Mouse (Mus musculus) thymus, postnatal 4 days (tissue): Measurements from ENCODE around the gene Rapgef1.
A peak's percentile ranks its signal among the peaks of the same experiment; 100 is the strongest.

Source experiments
- DNase-seq: peaks from one replicate; pipeline ENCODE4 v3.0.0; 2021

Gene Rapgef1

DNA sequence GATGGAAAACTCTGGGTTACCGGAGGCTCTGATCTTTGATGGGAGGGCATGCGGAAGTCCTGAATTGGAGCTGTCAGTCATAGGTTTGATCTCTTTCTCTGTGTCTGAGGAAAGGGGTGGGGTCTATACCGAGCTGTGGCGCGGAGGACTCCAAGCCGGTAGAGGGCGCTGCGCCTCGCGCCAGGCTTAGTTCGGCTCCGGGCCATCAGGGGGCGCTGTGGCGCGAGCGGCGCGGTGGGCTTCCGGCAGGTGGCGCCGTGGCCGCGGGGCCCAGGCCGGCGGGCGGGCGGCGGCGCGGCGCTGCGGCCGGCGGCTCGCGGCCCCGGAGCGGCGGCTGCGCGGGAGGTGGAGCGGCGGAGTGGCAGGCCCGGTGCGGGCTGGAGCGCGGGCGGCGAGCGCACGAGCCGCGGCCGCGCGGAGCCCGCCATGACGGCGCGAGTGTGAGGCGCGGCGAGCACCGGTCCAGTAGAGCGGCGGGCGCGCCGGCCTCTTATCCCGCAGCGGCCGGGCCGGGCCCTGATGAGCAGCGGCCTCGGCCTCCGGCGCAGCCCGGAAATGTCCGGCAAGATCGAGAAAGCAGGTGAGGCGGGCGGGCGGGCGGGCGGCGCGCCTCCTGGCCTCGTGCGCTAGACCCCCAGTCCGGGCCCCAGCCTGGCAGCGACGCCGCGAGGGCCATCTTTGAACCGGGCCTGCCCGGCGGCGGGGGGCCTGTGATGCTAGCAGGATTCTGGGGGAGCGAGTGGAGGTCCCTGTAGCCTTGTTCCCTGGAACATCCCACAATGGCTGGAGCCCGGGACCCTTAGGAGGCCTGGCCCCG, at the start of gene Rapgef1:
TSS of gene Rapgef1 (plus strand) at position 237 of the 817 bp plus-strand sequence.
- DNase-seq = peak; percentile 95

DNA sequence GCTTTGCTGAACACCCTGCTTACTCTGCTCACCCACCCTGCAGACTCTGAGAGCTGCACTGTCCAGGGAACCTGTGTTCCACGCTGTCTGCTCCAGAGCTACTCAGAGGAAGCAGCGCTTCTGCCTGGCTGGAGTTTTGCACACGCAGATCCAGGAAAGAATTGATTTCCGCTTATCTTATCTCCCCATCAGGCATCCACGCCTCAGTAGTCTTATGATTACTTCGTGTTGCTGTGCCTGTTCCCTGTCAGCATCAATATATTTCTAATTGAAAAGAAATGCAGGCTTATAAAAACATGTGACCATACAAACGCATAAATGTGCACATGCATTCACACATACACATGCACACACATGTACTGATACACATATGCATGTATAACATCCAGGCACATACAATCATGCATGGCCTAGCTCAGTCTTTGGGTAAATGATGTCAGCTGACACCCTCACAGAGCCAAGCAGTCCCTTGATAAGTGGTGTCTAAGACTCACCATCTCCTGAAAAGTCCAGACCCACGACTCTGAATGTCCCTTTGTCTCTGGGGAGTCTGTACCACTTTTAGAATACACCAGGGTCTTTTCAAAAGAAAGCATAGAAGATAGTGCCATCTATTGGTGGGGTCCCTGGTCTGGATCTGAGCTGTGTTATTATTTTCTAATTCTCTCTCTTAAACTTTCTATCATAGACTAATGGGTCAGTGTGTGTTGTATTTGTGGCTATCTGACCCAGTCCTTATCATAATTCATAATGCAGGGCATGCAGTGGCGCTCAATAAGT, 47.4 kb upstream of the Rapgef1 start:
- DNase-seq = no peak

DNA sequence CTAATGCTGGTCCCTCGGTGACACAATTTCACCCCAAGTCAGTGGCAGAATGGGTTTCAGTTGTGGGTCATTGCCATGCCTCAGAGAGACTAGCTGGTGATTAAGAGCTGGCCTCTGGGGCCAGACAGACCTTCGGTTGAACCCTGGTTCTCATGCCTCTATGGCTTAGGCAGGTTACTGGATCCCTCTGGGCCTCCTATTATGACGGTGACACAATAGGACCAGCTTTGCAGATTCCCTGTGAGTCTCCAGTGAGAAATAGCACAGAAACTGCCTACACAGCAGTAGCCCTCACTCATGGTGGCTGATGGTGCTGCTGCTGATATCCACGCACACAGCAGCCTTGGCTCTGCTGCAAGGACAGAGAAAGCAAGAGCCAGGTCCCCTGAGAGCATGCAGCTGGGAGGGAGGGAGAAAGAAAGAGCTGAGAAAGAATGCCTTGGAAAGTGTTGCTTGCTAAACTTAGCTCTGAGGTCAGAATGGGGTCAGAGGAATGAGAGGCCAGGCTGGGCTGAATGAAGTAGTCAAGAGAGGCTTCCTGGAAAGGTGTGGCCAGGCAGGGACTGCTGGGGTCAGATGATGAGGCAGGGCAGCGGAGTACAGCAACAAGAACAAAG, 46.6 kb upstream of the Rapgef1 start:
- no peak for DNase-seq

DNA sequence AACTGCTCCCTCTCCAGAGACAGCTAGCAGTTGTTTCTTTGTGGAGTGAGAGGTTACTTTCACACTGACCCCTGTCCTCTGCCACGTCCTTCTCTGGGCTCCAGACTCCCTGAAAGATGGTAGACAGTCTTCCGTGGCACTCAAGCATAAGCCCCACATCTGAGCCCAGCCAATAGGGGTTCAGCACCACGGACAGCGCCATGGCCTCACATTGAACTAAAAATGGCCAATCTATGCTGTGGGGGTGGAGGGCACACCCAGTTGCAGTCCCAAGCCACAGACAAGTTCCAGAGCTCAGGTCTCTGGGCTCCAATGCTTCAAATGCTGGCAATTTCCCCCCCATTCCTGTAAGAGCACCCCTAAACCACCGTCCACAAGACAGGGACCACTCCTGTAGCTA, 45.9 kb upstream of the Rapgef1 start:
- DNase-seq = peak; percentile 84

DNA sequence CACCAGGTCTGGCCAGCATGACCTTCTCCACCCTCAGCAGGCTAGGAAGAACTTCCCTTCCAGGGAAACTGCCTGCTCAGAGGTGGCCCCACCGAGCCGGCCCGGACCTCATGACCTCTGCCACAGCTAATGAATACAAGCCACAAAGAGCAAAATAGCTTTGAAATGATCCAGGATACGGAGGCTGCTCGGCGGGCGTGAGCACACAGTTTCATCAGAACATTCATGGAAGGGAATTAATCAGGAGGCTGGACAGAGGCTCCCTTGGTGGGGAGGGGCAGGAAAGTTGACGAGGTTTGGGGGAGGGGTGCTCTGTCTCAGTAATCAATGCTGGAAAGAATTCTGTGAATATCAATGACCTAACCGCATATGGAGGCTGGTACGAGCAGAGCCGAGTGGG, 45.3 kb upstream of the Rapgef1 start:
- no peak for DNase-seq

DNA sequence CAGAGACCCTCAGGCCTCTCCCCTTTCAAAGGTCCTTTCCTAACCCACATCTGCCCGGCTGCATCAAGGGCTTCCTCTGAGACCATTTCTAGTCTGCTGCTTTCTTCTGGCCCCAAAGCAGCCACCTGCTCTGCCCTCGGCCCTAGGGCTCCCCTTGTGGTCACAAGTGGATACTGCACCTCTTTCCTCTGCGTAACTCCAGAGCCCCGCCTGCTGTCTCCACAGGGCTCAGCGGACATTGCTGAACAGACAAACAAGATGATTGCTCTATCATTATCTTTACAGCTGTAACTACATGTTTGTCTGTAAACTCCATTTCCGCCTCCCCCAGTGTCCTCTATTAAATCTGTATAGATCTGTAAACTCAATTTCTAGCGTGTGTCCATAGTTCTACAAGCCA, 37.1 kb upstream of the Rapgef1 start:
- peak; percentile 88 for DNase-seq

DNA sequence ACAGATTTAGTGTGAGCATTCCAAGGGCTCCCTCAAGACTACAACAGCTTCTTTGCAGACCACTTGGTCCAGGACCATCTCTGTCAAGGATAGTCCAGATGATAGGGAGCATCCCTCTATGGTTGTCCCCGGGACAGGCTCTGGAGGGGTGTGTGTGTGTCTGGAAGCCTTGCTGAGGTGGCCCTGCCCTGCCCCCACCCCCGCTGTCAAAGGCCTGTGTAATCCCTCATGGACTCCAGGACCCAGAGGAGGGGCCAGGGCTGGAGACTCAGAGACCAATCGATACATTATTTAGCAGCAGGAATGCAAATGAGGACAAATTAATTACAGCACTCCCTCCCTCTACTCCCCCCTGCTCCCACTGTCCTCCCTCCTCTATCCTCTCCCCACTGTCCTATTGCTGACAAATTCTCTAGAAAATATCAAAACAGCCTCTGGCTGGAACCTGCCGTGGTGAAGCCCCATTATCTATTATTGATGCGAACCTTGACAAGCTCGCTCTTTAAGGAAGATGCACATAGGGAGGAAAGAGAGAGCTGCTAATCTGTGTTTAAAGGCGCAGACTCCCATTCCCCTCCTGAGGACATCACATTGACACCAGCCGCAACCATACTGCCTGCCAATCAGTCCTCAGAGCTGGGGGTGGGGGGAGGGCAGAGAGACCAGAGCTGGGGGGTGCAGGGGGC, 33.4 kb upstream of the Rapgef1 start:
- no peak for DNase-seq

DNA sequence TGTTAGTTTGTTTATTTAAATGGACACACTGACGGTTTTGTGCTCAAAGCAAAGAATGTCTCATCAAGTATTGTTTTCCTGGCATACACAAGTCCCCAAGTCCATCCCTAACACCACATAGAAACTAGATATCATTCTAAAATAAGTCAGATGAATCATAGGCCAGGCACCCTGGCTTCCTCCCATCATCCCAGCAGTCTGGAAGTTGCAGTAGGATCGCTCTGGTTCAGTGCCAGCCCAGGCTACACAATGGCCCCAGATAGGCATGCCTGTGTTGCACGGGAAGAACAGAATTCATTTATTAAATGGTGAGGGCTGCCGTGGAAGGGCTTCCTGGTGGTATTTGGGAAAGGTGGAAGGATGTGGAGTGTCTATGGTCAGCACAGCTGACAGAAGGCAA, 31.5 kb upstream of the Rapgef1 start:
- no peak for DNase-seq

DNA sequence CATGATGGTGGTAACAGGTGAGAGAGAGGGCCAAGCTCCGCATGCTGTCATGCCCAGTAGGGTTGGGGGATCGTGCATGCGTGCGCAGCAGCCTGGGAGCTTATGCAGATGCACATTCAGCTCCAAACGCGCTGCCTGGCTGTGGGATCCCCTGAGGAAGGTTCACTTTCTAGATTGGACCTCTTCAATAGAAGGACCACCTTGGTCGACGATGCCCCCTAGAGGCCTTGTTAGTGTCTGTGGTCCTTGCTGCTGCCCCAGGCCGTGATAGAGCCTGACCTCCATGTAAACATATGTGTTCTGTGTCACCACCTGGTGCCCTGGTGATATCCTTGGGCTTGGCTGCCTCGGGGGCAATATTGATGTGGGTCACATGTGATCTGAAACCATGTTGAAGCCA, 30.3 kb upstream of the Rapgef1 start:
- DNase-seq = peak; percentile 25

DNA sequence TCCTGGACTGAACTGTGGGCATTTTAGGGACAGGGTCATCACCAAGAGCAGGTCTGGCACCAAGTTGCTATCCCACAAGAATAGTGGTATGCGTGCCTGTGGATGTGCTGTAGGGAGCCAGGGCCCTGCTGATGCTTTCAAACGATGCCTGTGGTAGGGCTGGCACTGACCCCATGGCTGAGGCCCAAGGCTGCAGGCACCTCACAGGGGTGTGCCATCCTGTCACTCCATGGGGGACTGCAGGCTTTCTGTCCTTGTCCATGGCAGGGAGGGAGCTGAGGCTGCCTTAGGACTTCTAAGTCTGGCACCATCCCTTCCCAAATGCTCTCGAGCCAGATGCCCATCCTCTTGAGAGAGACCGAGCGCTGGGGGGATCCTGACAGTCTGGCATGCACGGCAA, 27.9 kb upstream of the Rapgef1 start:
- no peak for DNase-seq

DNA sequence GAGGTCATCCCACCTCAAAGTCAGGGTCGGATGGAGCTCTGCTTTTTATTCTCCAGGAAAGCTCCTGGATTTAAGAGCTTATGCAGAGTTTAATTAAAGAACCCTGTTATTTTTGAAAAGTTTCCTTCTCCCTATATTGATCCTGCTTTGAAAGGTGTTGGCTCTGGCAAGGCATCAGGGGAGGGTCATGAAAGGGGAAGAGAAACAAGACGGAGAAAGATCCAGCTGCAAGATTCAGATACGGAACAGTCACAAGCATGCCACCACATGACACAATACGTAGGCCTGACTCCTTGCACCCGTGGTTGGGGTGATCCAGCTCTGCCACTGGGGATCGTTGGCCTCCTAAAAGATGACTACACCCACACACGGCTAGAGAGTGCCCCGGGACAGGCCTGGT, 27.0 kb upstream of the Rapgef1 start:
- DNase-seq = no peak

DNA sequence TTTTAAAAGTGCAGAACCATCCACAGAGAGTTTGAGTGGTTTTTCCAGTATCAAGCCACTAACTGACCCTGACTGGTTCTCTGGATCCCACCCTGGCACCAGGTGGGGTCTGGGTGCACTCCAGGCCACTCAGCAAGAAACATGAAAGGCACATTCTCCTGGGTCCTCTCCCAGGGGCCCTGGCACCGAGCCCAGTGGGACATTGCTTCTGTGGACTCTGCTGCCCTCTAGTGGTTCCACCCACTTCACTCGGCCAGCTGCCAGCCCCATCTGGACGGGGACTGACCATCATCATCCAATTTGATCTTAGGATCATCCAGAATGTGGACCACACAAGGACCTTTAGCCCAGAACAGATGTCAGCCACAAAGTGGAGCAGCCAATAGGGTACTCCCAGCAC, 15.6 kb upstream of the Rapgef1 start:
- peak; percentile 79 for DNase-seq

DNA sequence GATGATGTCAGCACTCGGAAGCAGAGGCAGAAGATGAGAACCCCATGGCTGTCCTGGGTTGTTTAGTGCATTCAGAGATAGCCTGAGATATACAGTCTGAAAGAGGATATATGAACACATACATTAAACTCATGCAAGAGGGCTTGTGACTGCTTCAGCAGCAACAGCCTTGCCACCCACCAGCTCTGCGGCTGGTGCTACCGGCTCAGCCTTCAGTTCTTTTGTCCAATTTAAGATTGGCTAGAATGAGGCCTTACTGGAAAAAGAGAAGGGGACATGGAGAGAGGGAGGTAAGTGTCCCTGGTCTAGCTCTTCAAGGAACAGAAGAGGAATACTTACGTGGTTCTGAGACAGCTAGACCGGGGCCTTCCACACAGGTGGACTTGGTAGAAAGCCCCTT, 13.9 kb upstream of the Rapgef1 start:
- DNase-seq = no peak

DNA sequence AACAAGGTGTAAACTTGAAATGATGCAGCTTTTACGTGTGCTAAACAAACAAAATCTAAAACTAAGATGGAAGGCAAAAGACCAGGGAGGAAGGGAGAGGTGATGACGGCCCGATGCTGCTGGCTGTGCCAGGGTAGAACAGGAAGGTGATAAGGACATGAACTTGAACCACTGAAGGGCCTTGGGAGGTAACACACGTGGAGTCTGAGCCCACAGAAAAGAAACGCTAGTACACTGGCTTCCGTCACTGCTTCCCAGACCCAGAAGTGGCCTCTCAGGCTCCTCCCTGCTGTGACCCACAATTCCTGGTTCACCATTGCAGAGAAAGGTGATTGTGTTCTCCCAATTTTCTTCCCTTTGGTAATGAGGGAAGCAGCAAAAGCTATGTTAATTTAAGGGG, 13.1 kb upstream of the Rapgef1 start:
- no peak for DNase-seq

DNA sequence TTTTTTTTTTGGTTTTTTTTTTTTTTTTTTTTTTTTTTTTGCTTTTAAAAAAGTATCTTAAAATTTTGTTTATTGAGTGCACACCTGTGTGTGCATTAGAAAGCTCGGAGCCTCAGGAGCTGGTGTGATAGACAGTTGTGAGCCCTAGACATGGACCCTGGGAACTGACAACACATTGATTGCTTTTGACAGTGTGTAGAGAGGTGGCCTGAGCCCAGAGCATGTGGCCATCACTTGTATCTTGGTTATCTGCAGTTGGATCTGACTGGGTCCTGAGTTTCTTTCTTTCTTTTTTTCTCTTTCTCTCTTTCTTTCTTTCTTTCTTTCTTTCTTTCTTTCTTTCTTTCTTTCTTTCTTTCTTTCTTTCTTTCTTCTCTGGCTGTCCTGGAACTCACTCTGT, 2.2 kb upstream of the Rapgef1 start:
- no peak for DNase-seq

DNA sequence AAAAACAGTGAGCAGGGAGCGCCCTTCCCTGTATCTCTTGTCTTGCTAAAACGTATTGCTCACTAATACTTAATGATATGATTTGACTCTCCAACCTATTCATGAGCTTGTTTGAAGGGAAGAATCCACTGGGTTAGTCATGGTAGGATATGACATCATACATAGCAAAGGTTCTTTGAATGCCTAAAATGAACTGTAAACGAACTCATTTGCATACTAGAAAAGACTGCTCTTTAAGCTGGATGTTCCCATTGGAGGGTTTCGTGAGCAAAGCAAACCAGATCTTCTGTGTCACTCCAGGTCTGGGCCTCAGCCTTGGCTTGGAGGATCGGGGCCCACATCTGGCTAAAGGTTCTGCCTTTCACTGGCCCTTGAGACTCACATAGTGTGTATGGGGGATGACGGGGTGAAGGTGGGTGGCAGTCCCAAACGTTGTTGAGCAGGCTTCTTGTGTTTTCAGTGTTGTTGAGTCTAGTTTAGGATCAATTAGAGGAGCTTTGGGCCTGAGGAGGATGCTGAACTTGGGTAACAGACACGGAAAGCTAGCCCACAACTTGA, 515 bp upstream of the Rapgef1 start:
- DNase-seq = peak; percentile 52

DNA sequence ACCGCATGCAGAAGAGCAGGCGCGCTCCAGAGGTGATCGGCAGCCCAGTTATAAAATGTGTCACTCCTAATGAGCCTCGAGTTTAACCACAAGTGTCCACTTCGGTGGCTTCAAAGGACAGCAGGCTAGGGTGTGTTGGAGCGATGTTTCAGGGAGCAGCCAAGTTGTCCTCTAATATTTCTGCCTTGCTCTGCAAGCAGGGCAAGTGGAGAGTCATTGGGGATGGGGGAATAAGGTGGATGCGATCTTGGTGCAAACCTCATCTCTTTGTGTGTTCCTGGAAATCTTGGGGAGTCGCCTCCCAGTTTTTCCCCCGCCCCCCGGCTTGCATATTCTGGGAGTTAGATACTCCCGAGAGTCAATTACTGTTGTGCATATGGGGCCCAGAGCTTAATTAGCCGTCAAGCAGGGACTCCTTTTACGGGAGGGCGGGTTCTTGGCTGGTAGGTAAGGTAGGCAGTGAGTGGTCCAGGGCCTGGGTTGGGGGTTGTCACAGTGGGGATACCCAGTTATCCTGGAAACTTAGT, 844 bp downstream of the Rapgef1 start:
- peak; percentile 56 for DNase-seq

DNA sequence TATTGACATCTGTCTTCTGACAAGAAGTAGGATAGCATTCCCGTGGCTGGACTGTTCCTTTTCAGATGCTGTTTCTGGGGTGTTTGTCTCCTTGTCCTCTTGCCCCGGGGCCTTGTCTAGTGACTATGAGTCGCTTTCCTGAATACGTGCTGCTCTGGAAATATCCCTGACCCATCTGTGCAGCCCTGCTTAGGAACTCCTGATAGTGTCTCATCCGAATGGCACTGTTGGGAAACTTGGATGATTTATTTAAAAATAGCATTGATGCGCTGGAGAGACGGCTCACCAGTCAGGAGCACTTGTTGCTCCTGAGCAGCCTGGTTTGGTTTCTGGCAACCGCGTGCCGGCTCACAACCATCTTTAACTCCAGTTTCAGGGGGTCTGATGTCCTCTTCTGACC, 1.6 kb downstream of the Rapgef1 start:
- peak; percentile 32 for DNase-seq

DNA sequence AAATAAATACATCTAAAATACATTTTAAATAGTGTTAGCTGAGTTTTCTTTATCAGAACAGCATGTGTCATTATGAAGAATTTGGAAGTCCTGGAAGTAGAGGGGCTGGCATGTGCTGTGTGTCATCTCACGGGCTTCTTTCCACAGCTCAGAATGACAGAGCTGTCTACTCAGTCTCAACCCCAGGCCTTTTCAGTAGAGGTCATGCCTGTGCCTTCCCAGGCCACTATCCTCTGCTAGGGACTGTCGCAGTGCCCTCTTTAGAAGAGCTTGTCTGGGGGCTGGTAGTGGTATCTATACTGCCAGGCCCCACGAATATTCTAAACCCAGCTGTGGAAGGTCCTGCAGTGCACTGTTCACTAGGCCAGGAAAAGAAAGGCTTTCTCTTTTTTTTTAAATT, 2.1 kb downstream of the Rapgef1 start:
- DNase-seq = peak; percentile 29

DNA sequence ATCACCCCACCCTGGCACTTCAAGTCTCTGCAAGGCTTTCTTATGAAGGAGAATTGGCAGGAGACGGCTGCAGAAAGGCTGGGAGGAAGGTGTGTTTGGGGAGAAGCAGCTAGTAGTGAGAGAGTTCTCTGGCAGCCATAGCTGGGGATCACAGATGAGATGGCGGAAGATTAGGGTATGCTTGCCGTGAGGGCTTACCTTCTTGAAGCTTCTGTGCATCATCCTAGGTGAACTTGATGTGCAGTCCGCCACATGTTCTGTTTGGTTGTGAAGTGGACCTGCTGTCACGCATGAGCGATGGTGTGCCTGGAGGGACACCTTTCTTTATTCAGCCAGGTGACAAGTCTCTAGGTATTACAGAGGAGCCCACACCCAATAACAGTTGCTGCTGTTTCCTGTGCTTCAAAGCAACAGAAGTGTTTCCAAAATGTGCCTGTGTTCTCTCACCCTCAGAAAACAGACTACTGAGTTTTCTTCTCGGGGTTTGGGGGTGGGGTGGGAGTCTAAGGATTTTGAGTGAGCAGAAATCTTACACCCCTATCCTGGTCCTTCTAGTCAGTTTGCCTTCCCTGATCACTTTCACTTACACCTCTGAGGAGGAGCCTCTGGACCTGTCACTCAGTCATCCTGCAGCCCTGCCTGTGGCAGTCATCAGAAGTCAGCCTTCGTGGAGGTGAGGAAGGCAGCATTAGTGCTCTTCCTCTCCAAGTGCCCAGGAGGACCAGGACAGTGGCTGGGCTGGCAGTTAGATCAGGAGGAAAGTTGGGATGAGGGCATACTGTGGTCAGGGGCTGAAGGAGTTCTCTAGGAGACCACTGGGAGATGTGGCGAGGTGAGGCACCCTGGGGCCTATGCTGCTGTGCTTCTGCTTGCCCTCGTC, 2.8 kb downstream of the Rapgef1 start:
- peak; percentile 58 for DNase-seq

DNA sequence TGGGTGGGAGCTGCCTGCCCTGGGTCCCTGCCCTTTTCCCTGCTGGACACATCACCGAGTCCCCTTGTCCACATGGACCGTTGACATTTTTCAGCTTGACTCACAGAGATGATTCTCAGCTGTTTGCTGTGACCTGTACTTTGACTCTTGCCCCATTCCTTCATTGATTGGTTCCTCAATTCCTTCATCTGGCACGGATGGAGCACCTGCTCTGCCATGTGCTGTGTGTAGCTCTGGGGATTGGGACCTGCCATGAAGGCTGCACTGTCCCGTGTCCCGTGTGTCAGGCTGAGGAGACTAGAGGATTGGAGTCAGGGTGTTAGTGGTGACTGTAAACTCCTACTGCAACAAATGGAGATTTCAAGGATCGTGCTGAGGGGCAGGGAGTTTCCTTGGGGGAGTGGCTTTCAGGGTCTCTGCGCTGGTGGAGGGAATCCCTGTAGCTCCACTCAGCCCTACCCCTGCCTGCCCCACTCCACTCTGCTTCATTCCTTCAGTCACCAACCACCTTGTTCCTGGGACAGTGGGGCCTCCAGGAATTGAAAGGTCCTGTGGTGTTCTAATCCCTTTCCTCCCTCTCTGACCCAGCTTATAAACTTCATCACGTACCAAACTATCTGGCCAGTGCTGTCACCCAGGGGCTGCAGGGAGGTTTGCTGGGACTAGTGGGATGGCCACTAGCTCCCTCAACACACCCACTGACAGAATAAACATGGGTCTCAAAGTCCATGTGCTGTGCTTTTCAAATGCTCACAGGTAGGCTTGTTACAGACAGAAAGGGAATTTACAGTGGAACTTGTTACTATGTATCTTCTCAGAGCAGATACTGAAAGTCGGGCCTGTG, 3.9 kb downstream of the Rapgef1 start:
- DNase-seq = peak; percentile 24
